Mouse (Mus musculus) kidney, adult 2 months (tissue): ENCODE results near the gene Ntf5. TPM values are rescaled to one million over a fixed set of nuclear protein-coding genes. Genes with fewer than 3 reads are reported as not detected.

Experiments used
- DNase-seq: peaks from one replicate; pipeline ENCODE4 v3.0.0; 2021
- H3K27ac ChIP-seq: fragments of 200-500 bp; 2 replicates; pipeline ENCODE4 v1.5.1; 2012; ENCODE audit warnings: low read depth, low read length, control low read depth, inconsistent platforms; ENCODE audit not compliant: insufficient read depth
- H3K27me3 ChIP-seq: fragments of 200-500 bp; replicated peaks from 2 replicates; pipeline ENCODE4 v1.6.1; 2012; ENCODE audit warnings: mild to moderate bottlenecking, moderate library complexity, low read length, inconsistent platforms; ENCODE audit not compliant: control insufficient read depth, insufficient read depth
- H3K36me3 ChIP-seq: fragments of 200-500 bp; 2 replicates; pipeline ENCODE4 v1.6.1; 2012; ENCODE audit warnings: mild to moderate bottlenecking, moderate library complexity, low read length, inconsistent platforms; ENCODE audit not compliant: control insufficient read depth, insufficient read depth
- H3K4me1 ChIP-seq: fragments of 200-500 bp; 2 replicates; pipeline ENCODE4 v1.6.1; 2011; ENCODE audit warnings: low read length; ENCODE audit not compliant: control insufficient read depth, insufficient read depth
- H3K4me3 ChIP-seq: fragments of 200-500 bp; 2 replicates; pipeline ENCODE4 v1.5.1; 2011; ENCODE audit warnings: mild to moderate bottlenecking, low read depth, low read length, control low read depth; ENCODE audit not compliant: insufficient read depth
- CTCF ChIP-seq: fragments of 200-500 bp; conservative IDR thresholded peaks from 2 replicates; pipeline ENCODE4 v1.5.1; 2011; ENCODE audit warnings: low read depth, mild to moderate bottlenecking, control low read depth, low read length, moderate library complexity, mixed read lengths; ENCODE audit not compliant: insufficient read depth, insufficient read length
- POLR2A ChIP-seq: fragments of 200-500 bp; IDR thresholded peaks from one replicate; pipeline ENCODE4 v1.6.1; 2011; ENCODE audit warnings: low read depth, low read length, control low read depth
- WGBS: fragments of 180-500 bp; shearing (Covaris S2); methylation state at CpG from one replicate; pipeline ENCODE4 v1.1.7; 2018; 5-methylcytosine and 5-hydroxymethylcytosine counted together
- polyA plus RNA-seq: library from polyadenylated mRNA; depleted of rRNA; stranded (reverse); fragments of >200 nt; gene quantifications from 2 replicates; pipeline ENCODE4 v1.2.3, GENCODE M21; 2012

The Ntf5 gene
- polyA plus RNA-seq, 1 experiment: 0.44 TPM

DNA sequence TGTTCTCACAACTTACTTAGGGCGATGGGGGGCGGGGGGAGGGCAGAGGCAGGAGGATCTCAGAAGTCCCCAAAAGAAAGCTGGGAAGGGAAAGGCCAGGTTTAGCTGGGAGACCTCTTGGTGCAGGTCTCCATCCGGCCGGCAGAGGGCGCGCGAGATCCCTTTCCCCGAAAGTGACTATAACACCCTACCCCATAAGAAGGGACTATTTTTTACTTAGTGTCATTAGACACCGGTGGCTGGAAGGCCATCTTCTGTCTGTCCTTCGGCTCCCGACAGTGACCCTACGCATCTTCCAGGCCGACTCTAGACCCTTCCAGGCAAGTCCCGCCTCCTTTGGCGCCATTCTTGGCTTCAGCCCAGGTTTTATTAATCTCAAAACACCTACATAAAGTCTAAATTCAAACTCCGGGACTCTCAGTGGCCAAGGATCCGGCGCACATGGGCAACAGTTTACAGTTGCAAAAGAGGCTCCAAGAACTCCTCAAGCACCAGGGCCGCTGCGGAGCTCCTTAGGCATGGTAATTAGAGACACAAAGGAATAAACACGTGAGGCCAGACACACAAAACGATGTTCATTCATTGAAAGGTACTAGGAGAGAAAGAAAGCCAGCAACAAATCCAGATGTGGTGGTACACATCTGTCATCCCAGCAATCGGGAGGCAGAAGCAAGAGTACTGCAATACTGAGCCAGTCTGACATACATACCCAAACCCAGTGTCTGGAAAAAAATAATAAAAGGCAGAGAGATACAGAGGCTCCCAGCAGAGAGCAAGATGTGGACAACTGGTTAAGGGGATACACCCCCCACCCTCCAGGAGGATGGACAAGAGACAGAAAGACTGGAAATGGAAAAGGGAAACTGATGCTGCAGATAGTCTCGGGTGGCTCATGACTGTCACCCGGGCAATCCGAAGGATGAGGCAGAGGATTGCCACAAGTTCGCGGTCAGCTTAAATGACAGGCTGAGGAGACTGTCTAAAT is 8.1 kb upstream of the Ntf5 start, which contains the start of gene Kcna7:
TSS of gene Kcna7 (plus strand) at position 563 of the 985 bp plus-strand sequence.
- TF ChIP-seq CTCF: peak; percentile 81
- TF ChIP-seq POLR2A: no peak
- DNase-seq: peak; percentile 77
- Histone ChIP-seq H3K27me3 (no peaks in the 10 kb centered on the region), H3K4me3 (peak within 1 kb of the TSS; percentile 60), H3K36me3 (no peaks in the 10 kb centered on the region), H3K4me1 (no peaks in the 10 kb centered on the region), H3K27ac (no peak within 1 kb of the TSS)
- 10% methylated on average over 28 of the region's 28 CpGs for WGBS

- Histone ChIP-seq H3K27me3 (no peaks in the 10 kb centered on the region), H3K27ac (no peak overlapping the region), H3K4me1 (no peaks in the 10 kb centered on the region), H3K4me3 (peak overlapping the region; percentile 60), H3K36me3 (no peaks in the 10 kb centered on the region)
- DNase-seq: peak; percentile 51
- TF ChIP-seq CTCF (no peak), POLR2A (no peak)
- 1% methylated on average over 114 of the region's 114 CpGs for WGBS
Observed at GRCm38 (mm10) chr7:45406157-45407156, 7.0 kb upstream of the Ntf5 start.

GRCm38 (mm10) chr7:45407836-45408235 is 5.7 kb upstream of the Ntf5 start:
- TF ChIP-seq POLR2A: no peak
- TF ChIP-seq CTCF: no peak
- Histone ChIP-seq H3K27ac (no peak overlapping the region), H3K27me3 (no peaks in the 10 kb centered on the region), H3K36me3 (no peaks in the 10 kb centered on the region), H3K4me1 (no peaks in the 10 kb centered on the region), H3K4me3 (no peak overlapping the region)
- no peak for DNase-seq
- WGBS: 77% methylated on average over 10 of the region's 10 CpGs

- no peak overlapping the region for H3K27ac ChIP-seq
- DNase-seq: no peak
- H3K36me3 ChIP-seq: no peaks in the 10 kb centered on the region
- TF ChIP-seq POLR2A (no peak), CTCF (no peak)
- 73% methylated on average over 7 of the region's 7 CpGs for WGBS
- H3K27me3 ChIP-seq: no peaks in the 10 kb centered on the region
- no peak overlapping the region for H3K4me3 ChIP-seq
- H3K4me1 ChIP-seq: no peaks in the 10 kb centered on the region
Observed at GRCm38 (mm10) chr7:45408351-45408750, 5.1 kb upstream of the Ntf5 start.

DNA sequence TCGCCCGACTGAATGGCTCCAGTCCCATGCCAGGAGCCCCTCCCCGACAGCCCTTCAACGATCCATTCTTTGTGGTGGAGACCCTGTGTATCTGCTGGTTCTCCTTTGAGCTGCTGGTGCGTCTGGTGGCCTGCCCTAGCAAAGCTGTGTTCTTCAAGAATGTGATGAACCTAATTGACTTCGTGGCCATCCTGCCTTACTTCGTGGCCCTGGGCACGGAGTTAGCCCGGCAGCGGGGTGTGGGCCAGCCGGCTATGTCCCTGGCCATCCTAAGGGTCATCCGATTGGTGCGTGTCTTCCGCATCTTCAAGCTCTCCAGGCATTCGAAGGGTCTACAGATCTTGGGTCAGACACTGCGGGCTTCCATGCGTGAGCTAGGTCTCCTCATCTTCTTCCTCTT is 4.5 kb upstream of the Ntf5 start:
- H3K27me3 ChIP-seq: no peaks in the 10 kb centered on the region

DNA sequence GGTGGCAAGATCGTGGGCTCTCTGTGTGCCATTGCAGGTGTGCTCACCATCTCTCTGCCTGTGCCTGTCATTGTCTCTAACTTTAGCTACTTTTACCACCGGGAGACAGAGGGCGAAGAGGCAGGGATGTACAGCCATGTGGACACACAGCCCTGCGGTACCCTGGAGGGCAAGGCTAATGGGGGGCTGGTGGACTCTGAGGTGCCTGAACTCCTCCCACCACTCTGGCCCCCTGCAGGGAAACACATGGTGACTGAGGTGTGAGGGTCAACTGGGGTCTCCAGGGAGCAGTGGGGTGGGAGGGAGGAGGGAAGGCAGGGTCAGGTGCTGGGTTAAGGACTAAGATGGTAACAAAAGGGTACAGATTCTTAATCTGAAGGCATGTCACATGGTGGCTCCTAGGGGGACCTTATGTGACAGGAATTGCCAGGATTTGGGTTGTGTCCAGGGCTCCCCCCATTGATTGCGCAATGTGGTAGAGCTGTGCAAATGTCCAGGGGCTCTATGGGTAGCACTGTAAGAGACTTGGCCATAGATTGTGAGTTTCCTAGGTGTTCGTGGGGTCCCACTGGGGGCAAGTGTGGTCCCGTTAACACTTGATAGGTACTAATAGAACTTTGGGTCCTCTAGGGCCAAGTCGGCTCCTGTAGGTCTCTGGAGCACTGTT is 3.9 kb upstream of the Ntf5 start:
- 85% methylated on average over 8 of the region's 8 CpGs for WGBS
- H3K36me3 ChIP-seq: no peaks in the 10 kb centered on the region

More for the DNA sequence above, 4.5 kb upstream of the Ntf5 start:
- Histone ChIP-seq H3K4me3 (no peak overlapping the region), H3K4me1 (no peaks in the 10 kb centered on the region; the same call in 1 of the 2 replicates), H3K27ac (no peak overlapping the region), H3K36me3 (no peaks in the 10 kb centered on the region)
- 90% methylated on average over 17 of the region's 17 CpGs for whole genome bisulfite sequencing
- DNase-seq: no peak
- no peak for TF ChIP-seq POLR2A
- TF ChIP-seq CTCF: no peak

More for the DNA sequence above, 3.9 kb upstream of the Ntf5 start:
- TF ChIP-seq POLR2A (no peak), CTCF (no peak)
- H3K27ac ChIP-seq: no peak overlapping the region
- H3K4me3 ChIP-seq: no peak overlapping the region
- DNase-seq: no peak
- H3K4me1 ChIP-seq: no peaks in the 10 kb centered on the region; the same call in 1 of the 2 replicates
- no peaks in the 10 kb centered on the region for H3K27me3 ChIP-seq
